26 mouse cellular contexts compared by ENCODE assay signal in genomic region chr11:6964524-6964923, GRCm38 (mm10).
A peak's percentile ranks its signal among the peaks of the same experiment; 100 is the strongest.
DNase-seq lines count a peak whose midpoint lies in the region; ATAC-seq and TF ChIP-seq lines count a peak whose summit lies in the region.
"Had no signal": no experiment of that assay in that cellular context is flagged by ENCODE, and none has a peak within 500 bp of the region (broad histone marks: within the 10 kb centered on the region; RNA-seq: fewer than 3 reads in every experiment).

No protein-coding gene starts in this region.

- WGBS in hindbrain, postnatal 0 days, result 38% methylated on average over 2 of the region's 2 CpGs
- WGBS in hindbrain, embryonic 10.5 days, result 66% methylated on average over 2 of the region's 2 CpGs

- H3K36me3 ChIP-seq in hindbrain, postnatal 0 days (ENCODE audit: insufficient read depth, low read length), result no peaks in the 10 kb centered on the region
- H3K36me3 ChIP-seq in hindbrain, embryonic 10.5 days, result no peaks in the 10 kb centered on the region
- H3K36me3 ChIP-seq: heart, embryonic 13.5 days; hindbrain, embryonic 12.5 days; neural tube, embryonic 13.5 days had no signal

- no peaks in the 10 kb centered on the region for H3K4me1 ChIP-seq in hindbrain, postnatal 0 days (ENCODE audit: insufficient read depth, low read length)
- 0 out of 2 replicates have a peak, but pooled peaks cover 2% of the 10 kb centered on the region for H3K4me1 ChIP-seq in hindbrain, embryonic 10.5 days (replicated peaks)
- H3K4me1 ChIP-seq: heart, embryonic 13.5 days; hindbrain, embryonic 12.5 days; neural tube, embryonic 13.5 days had no signal

- no peak for ATAC-seq in hindbrain, postnatal 0 days
- no peak for ATAC-seq in granulocyte monocyte progenitor cell, adult 5-6 weeks (replicated peaks; ENCODE audit: poor library complexity, severe bottlenecking)
- ATAC-seq: forebrain, embryonic 16.5 days; lung, postnatal 0 days; midbrain, embryonic 16.5 days had no signal

- TF ChIP-seq CTCF in hindbrain, postnatal 0 days (IDR thresholded peaks at IDR 0.05; ENCODE audit: low read depth), result no peak
- TF ChIP-seq CTCF in layer of hippocampus, adult 2 months (conservative IDR thresholded peaks at IDR 0.05), result no peak

- H3K27me3 ChIP-seq in hindbrain, postnatal 0 days (ENCODE audit: insufficient read depth, low read length), result no peaks in the 10 kb centered on the region
- H3K27me3 ChIP-seq in hindbrain, embryonic 10.5 days (ENCODE audit: insufficient read depth, poor library complexity, severe bottlenecking), result no peaks in the 10 kb centered on the region
- H3K27me3 ChIP-seq: heart, embryonic 13.5 days; hindbrain, embryonic 12.5 days; neural tube, embryonic 13.5 days had no signal

- no peak overlapping the region for H3K4me2 ChIP-seq in hindbrain, postnatal 0 days (ENCODE audit: low read depth, low read length)
- H3K4me2 ChIP-seq: heart, embryonic 13.5 days; hindbrain, embryonic 12.5 days; neural tube, embryonic 13.5 days had no signal

- H3K27ac ChIP-seq in hindbrain, postnatal 0 days, result no peak overlapping the region
- no peak overlapping the region for H3K27ac ChIP-seq in hindbrain, embryonic 10.5 days
- H3K27ac ChIP-seq in layer of hippocampus, adult 2 months, result peak overlapping the region; percentile 91
- H3K27ac ChIP-seq: heart, adult 2 months; heart, embryonic 13.5 days; hindbrain, embryonic 12.5 days; macrophage; neural tube, embryonic 13.5 days had no signal

- no peaks in the 10 kb centered on the region for H3K9me3 ChIP-seq in hindbrain, postnatal 0 days (ENCODE audit: low read length)
- 0 out of 2 replicates have a peak, but pooled peaks cover 4% of the 10 kb centered on the region for H3K9me3 ChIP-seq in hindbrain, embryonic 10.5 days
- H3K9me3 ChIP-seq: hindbrain, embryonic 12.5 days had no signal

- peak; percentile 3 for DNase-seq in hindbrain, postnatal 0 days (ENCODE audit: low spot score)
- no peak for DNase-seq in hindbrain, embryonic 10.5 days (ENCODE audit: low spot score)
- DNase-seq in right cerebral cortex, adult 18-20 months, result peak; percentile 14
- DNase-seq in right cerebral cortex, postnatal 25 days, result no peak
- DNase-seq in layer of hippocampus, adult 2 months (ENCODE audit: low spot score in 2 of 2), result peak; percentile 51 to 73
- no peak for DNase-seq in thymus, postnatal 10 days (ENCODE audit: low spot score in 2 of 2)
- DNase-seq: adrenal gland, adult 8-10 months; cerebellum, postnatal 14 days; embryo, embryonic 11 days; gastrocnemius, postnatal 25 days; heart, adult 2 months; heart, postnatal 14 days; kidney, adult 11 months; kidney, postnatal 10 days; retina, postnatal 1 day; right cerebral cortex, postnatal 4 days; thymus, adult 2 months had no signal

- no peak overlapping the region for H3K4me3 ChIP-seq in hindbrain, postnatal 0 days (ENCODE audit: low read length)
- no peak overlapping the region for H3K4me3 ChIP-seq in hindbrain, embryonic 10.5 days
- H3K4me3 ChIP-seq in layer of hippocampus, adult 2 months, result no peak overlapping the region
- H3K4me3 ChIP-seq: heart, adult 2 months; heart, embryonic 13.5 days; hindbrain, embryonic 12.5 days; myocyte; neural tube, embryonic 13.5 days had no signal

- H3K9ac ChIP-seq in hindbrain, postnatal 0 days (replicated peaks; ENCODE audit: low read length), result no peak overlapping the region
- H3K9ac ChIP-seq: heart, embryonic 13.5 days; hindbrain, embryonic 12.5 days; neural tube, embryonic 13.5 days had no signal

Comparison
In these comparisons a context has a peak if more than half of its experiments do, and no peak if none do; other contexts are left out.
1. DNase-seq: peak in hindbrain, postnatal 0 days (single experiment), right cerebral cortex, adult 18-20 months (single experiment) and layer of hippocampus, adult 2 months (2 of 2); none in hindbrain, embryonic 10.5 days (single experiment), right cerebral cortex, postnatal 25 days (single experiment) and thymus, postnatal 10 days (0 of 2).